Mouse (Mus musculus): ENCODE measurements at regions not wholly inside any gene's neighbourhood (a gene's known extent, or its start where the extent isn't known, plus 50 kb on each side); places are given as distances from the start of the nearest gene placed in this dataset.

DNA sequence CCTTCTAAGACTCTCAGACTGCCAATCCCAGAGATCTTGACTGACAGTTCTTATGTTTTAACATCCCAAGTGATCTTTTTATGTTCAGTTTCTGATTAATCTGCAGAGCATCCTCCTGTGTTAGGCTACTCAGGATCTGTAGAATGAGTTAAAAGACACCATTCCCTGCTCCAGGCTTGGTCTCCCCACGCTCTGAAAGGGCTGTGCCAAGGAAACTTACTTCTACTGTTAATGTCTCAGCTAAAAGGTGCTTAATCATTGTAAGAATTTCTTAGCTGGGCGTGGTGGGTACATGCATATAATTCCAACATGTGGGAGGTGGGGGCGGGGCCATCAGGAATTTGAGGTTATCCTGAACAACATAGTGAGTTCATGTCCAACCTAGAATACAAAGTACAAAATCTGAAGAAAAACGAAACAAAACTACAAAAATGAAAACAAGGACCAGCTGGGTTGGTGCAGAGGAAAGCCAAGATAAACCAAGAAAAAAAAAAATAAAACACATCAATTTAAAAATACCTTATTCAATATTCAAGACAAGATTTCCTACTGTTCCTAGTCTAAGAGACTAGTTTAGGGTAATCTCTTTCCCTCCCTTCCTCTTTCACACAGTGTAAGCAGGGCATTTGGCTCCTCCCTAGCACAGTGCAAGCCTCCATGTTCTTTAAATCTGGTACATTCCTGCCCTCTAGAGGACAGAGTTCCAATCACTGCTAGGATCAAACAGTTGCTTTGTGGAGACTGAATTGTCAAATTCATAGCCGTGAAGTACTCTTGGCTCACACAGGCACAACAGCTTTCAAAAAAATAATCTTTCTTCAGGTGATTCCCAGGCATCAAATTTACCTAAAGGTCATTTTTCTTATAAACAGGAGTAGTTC is 286.9 kb upstream of the Actbl2 start:
- no peak overlapping the region for H3K9ac ChIP-seq
- 0 out of 2 replicates have a peak, but pooled peaks cover 7% of the 10 kb centered on the region for H3K4me1 ChIP-seq (ENCODE audit: insufficient read depth)
- peak; percentile 88 for TF ChIP-seq CTCF (IDR thresholded peaks at IDR 0.05; ENCODE audit: low read depth)
- H3K27me3 ChIP-seq (ENCODE audit: insufficient read depth, low read length) = no peaks in the 10 kb centered on the region
- peak overlapping the region; percentile 41; the same call in 1 of the 2 replicates for H3K27ac ChIP-seq (ENCODE audit: low read depth, low read length)
- H3K9me3 ChIP-seq (ENCODE audit: low read length) = no peaks in the 10 kb centered on the region
- ATAC-seq (peak; percentile 99), DNase-seq (peak; percentile 92)
- no peak overlapping the region for H3K4me2 ChIP-seq (ENCODE audit: low read depth)
- 47% methylated on average over 5 of the region's 5 CpGs for WGBS
- no peak overlapping the region for H3K4me3 ChIP-seq (ENCODE audit: low read depth, low read length)
- no peaks in the 10 kb centered on the region for H3K36me3 ChIP-seq (ENCODE audit: insufficient read depth)

DNA sequence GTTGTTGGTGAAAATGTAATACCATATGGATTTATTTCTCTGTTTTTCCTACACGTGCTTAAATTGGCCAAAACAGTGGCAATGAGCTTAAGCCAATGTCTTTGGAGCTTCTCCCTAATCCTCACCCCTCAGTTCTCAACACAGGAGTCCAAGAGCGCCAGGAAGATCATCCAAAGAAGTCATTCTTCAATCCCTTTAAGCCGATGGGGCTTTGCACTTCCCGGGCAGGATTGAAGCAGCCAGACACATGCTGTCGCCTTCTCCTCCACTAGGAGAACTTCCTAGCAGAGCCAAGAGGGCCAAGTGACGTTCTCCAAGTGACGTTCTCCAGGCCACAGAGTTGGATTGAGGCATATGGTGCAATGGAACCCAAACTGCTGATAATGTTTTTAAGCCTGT is 286.3 kb upstream of the Actbl2 start:
- H3K27ac ChIP-seq (ENCODE audit: low read depth, low read length) = peak overlapping the region; percentile 47; the same call in 1 of the 2 replicates
- peak; percentile 78 for ATAC-seq

DNA sequence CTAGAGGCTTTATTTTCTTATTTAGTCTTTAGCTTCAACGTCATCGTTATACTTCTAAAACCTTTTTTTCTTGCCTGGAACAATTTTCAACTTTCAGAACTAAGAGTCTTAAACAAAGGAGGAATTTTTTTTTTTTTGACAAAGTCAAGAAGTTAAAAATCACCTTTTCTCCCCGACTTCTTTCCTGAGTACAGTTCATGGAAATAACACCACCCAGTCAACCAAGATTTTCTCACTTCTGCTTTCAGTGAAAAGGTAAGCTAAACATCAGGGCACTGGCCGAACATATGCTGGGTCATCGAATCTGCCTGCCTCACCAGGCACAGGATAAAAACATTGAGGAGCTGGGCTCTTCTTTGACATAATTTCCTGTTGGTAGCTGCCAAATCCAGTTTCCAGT is 277.4 kb upstream of the Actbl2 start:
- H3K9me3 ChIP-seq (ENCODE audit: low read length) = no peaks in the 10 kb centered on the region
- H3K4me3 ChIP-seq (ENCODE audit: low read depth, low read length) = no peak overlapping the region
- WGBS = 84% methylated on average over 5 of the region's 5 CpGs
- no peak for TF ChIP-seq CTCF (IDR thresholded peaks at IDR 0.05; ENCODE audit: low read depth)
- no peaks in the 10 kb centered on the region for H3K27me3 ChIP-seq (ENCODE audit: insufficient read depth, low read length)
- no peak overlapping the region for H3K27ac ChIP-seq (ENCODE audit: low read depth, low read length)
- no peaks in the 10 kb centered on the region for H3K4me1 ChIP-seq (ENCODE audit: insufficient read depth)
- DNase-seq = no peak
- no peak overlapping the region for H3K9ac ChIP-seq
- H3K36me3 ChIP-seq (ENCODE audit: insufficient read depth) = no peaks in the 10 kb centered on the region
- no peak for ATAC-seq
- H3K4me2 ChIP-seq (ENCODE audit: low read depth) = no peak overlapping the region

More for the DNA sequence above, 286.3 kb upstream of the Actbl2 start:
- H3K4me2 ChIP-seq (ENCODE audit: low read depth) = no peak overlapping the region
- no peak overlapping the region for H3K9ac ChIP-seq
- 0 out of 2 replicates have a peak, but pooled peaks cover 7% of the 10 kb centered on the region for H3K4me1 ChIP-seq (ENCODE audit: insufficient read depth)
- H3K36me3 ChIP-seq (ENCODE audit: insufficient read depth) = no peaks in the 10 kb centered on the region
- TF ChIP-seq CTCF (IDR thresholded peaks at IDR 0.05; ENCODE audit: low read depth) = peak; percentile 53
- DNase-seq = peak; percentile 59
- H3K4me3 ChIP-seq (ENCODE audit: low read depth, low read length) = no peak overlapping the region
- no peaks in the 10 kb centered on the region for H3K27me3 ChIP-seq (ENCODE audit: insufficient read depth, low read length)
- no peaks in the 10 kb centered on the region for H3K9me3 ChIP-seq (ENCODE audit: low read length)
- WGBS = 29% methylated on average over 7 of the region's 7 CpGs

DNA sequence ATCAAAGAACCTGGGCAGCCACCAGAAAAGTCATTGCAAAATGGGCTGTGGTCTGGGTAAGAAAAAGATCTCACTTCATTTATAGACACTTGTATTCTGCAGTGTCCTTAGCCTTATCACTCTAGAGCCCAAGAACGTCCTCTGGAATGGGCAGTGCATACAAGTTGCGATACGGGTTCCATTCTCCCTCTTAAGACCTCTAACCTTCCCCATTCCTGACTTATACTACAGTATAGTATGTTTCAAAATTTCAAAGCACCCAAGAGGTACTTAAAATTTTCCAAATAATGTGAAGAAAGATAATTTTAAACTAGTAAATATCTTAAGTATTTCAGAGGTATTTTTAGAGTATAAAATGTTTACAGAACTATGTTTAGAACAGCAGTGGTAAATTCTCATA is 276.8 kb upstream of the Actbl2 start:
- DNase-seq = no peak
- Histone ChIP-seq H3K9ac (no peak overlapping the region), H3K4me1 (ENCODE audit: insufficient read depth) (no peaks in the 10 kb centered on the region), H3K4me2 (ENCODE audit: low read depth) (no peak overlapping the region), H3K4me3 (ENCODE audit: low read depth, low read length) (no peak overlapping the region), H3K27ac (ENCODE audit: low read depth, low read length) (no peak overlapping the region), H3K9me3 (ENCODE audit: low read length) (no peaks in the 10 kb centered on the region), H3K36me3 (ENCODE audit: insufficient read depth) (no peaks in the 10 kb centered on the region), H3K27me3 (ENCODE audit: insufficient read depth, low read length) (no peaks in the 10 kb centered on the region)
- no peak for TF ChIP-seq CTCF (IDR thresholded peaks at IDR 0.05; ENCODE audit: low read depth)
- 90% methylated on average over 3 of the region's 3 CpGs for WGBS
- ATAC-seq = no peak

DNA sequence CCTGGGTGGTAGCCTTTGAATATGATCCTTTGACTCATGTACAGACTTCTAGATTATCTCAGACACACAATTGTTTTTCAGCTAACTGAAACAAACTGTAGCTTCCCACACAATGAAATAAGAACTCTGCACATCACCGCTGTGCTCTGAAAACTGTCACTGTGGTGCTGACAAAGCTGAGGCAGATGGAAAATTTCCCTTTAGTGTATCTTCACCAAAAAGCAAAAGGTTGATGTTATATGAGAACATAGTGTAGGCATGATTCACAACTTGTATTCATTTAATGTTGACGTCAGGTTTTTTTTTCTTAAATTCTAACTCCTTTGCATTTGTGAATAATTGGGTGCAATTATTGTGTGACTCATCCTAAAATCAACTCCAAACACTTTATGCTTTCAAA is 264.1 kb upstream of the Actbl2 start:
- no peaks in the 10 kb centered on the region for H3K9me3 ChIP-seq (ENCODE audit: low read length)
- TF ChIP-seq CTCF (IDR thresholded peaks at IDR 0.05; ENCODE audit: low read depth) = no peak
- no peak overlapping the region for H3K27ac ChIP-seq (ENCODE audit: low read depth, low read length)
- no peak overlapping the region for H3K4me3 ChIP-seq (ENCODE audit: low read depth, low read length)
- no peak overlapping the region for H3K9ac ChIP-seq
- H3K4me2 ChIP-seq (ENCODE audit: low read depth) = no peak overlapping the region
- H3K27me3 ChIP-seq (ENCODE audit: insufficient read depth, low read length) = no peaks in the 10 kb centered on the region
- no peak; the same call in 1 of the 2 replicates for ATAC-seq
- no peaks in the 10 kb centered on the region for H3K4me1 ChIP-seq (ENCODE audit: insufficient read depth)
- H3K36me3 ChIP-seq (ENCODE audit: insufficient read depth) = no peaks in the 10 kb centered on the region
- WGBS = 82% methylated on average over 2 of the region's 2 CpGs
- DNase-seq = no peak

DNA sequence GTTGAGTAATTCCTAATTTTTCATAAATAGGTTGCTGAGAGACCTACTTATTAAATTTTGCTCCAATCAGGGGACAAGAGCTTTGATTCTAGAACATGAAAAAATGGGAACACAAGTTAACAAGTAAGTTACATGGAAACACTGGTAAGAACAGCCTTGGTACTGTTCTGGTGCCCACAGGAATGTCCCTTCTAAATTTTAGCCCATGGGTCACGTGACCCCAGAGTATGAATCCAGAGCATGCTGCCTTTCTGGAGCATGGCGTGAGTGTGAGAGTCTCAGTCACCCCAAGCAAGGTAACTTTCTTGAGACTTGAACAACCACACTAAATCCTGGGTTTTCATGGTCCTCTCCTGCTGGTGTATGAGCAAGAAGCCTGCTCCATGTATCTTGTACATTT is 263.7 kb upstream of the Actbl2 start:
- H3K9me3 ChIP-seq (ENCODE audit: low read length) = no peaks in the 10 kb centered on the region
- TF ChIP-seq CTCF (IDR thresholded peaks at IDR 0.05; ENCODE audit: low read depth) = no peak
- no peak for DNase-seq
- no peak overlapping the region for H3K4me3 ChIP-seq (ENCODE audit: low read depth, low read length)
- no peak overlapping the region for H3K9ac ChIP-seq
- no peaks in the 10 kb centered on the region for H3K4me1 ChIP-seq (ENCODE audit: insufficient read depth)
- H3K4me2 ChIP-seq (ENCODE audit: low read depth) = no peak overlapping the region
- no peaks in the 10 kb centered on the region for H3K27me3 ChIP-seq (ENCODE audit: insufficient read depth, low read length)
- H3K27ac ChIP-seq (ENCODE audit: low read depth, low read length) = no peak overlapping the region
- no peak for ATAC-seq
- WGBS = 90% methylated on average over 2 of the region's 2 CpGs
- no peaks in the 10 kb centered on the region for H3K36me3 ChIP-seq (ENCODE audit: insufficient read depth)

DNA sequence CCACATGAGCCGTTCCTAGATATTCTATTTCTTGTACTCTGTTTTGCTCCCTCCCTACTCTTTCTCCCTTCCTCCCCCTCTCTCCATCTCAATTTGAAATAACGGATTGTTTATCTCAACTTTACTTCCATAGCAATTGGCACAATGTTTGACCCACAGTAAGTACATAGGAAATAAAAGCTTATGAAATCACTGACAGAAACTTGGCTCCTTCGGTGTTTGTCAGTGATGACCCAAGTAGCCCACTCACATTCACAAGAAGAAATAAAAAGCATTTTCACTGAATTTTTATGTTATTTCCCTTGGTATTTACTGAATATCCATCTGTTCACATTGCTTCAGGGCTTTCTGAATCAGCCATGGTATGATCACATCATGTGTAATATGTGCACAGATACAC is 260.2 kb upstream of the Actbl2 start:
- H3K9me3 ChIP-seq (ENCODE audit: low read length) = no peaks in the 10 kb centered on the region
- H3K27me3 ChIP-seq (ENCODE audit: insufficient read depth, low read length) = no peaks in the 10 kb centered on the region
- TF ChIP-seq CTCF (IDR thresholded peaks at IDR 0.05; ENCODE audit: low read depth) = no peak
- no peak overlapping the region for H3K27ac ChIP-seq (ENCODE audit: low read depth, low read length)
- H3K9ac ChIP-seq = no peak overlapping the region
- H3K4me3 ChIP-seq (ENCODE audit: low read depth, low read length) = no peak overlapping the region
- H3K36me3 ChIP-seq (ENCODE audit: insufficient read depth) = no peaks in the 10 kb centered on the region
- H3K4me2 ChIP-seq (ENCODE audit: low read depth) = no peak overlapping the region
- no peaks in the 10 kb centered on the region for H3K4me1 ChIP-seq (ENCODE audit: insufficient read depth)
- WGBS = 79% methylated on average over 3 of the region's 3 CpGs
- DNase-seq (peak; percentile 2), ATAC-seq (no peak)

All from forebrain, postnatal 0 days (tissue).